Mouse (Mus musculus) midbrain, embryonic 13.5 days (tissue): ENCODE data around the gene Akain1. TPM values are rescaled to one million over a fixed set of nuclear protein-coding genes. Genes with fewer than 3 reads are reported as not detected.
A peak's percentile ranks its signal among the peaks of the same experiment; 100 is the strongest.

Experiments used
- ATAC-seq: fragments of 200-750 bp; cut with Nextera tagmentation; 2 replicates; pipeline ENCODE4 v1.8.0; 2017; ENCODE audit warnings: mild to moderate bottlenecking, moderate TSS enrichment, moderate library complexity
- H3K27ac ChIP-seq: fragments of 300-500 bp; sonication (generic); 2 replicates; pipeline ENCODE4 v1.5.1; 2015; ENCODE audit warnings: inconsistent platforms, mild to moderate bottlenecking, moderate library complexity
- H3K27me3 ChIP-seq: fragments of 300-500 bp; sonication (generic); 2 replicates; pipeline ENCODE4 v1.6.1; 2015; ENCODE audit warnings: mild to moderate bottlenecking, inconsistent platforms
- H3K36me3 ChIP-seq: fragments of 300-500 bp; sonication (generic); 2 replicates; pipeline ENCODE4 v1.6.1; 2015; ENCODE audit warnings: mild to moderate bottlenecking, inconsistent platforms
- H3K4me1 ChIP-seq: fragments of 300-500 bp; sonication (generic); replicated peaks from 2 replicates; pipeline ENCODE4 v1.6.1; 2015; ENCODE audit warnings: inconsistent platforms
- H3K4me2 ChIP-seq: fragments of 300-500 bp; sonication (generic); replicated peaks from 2 replicates; pipeline ENCODE4 v1.6.1; 2015; ENCODE audit warnings: moderate library complexity, mild to moderate bottlenecking, inconsistent platforms
- H3K4me3 ChIP-seq: fragments of 300-500 bp; sonication (generic); replicated peaks from 2 replicates; pipeline ENCODE4 v1.5.1; 2015; ENCODE audit warnings: mild to moderate bottlenecking, inconsistent platforms
- H3K9ac ChIP-seq: fragments of 300-500 bp; sonication (generic); replicated peaks from 2 replicates; pipeline ENCODE4 v1.6.1; 2015; ENCODE audit warnings: mild to moderate bottlenecking, inconsistent platforms
- H3K9me3 ChIP-seq: fragments of 300-500 bp; sonication (generic); 2 replicates; pipeline ENCODE4 v1.6.1; 2016; ENCODE audit warnings: mild to moderate bottlenecking, inconsistent platforms
- WGBS: fragments of 180-500 bp; shearing (Covaris S2); methylation state at CpG from one replicate; pipeline ENCODE4 v1.1.7; 2015; 5-methylcytosine and 5-hydroxymethylcytosine counted together
- polyA plus RNA-seq: library from polyadenylated mRNA; unstranded; fragments of >200 nt; fragmentation: Nextera tagmentation; extraction: Ambion mirVana; gene quantifications from 2 replicates; pipeline ENCODE4 v1.2.1, GENCODE M21; 2015

Akain1 gene
- polyA plus RNA-seq, 1 experiment from 2014 or later: 0.26 TPM

GRCm38 (mm10) chr17:69487884-69488283 is 48.8 kb downstream of the Akain1 start:
- Histone ChIP-seq H3K27ac (no peak overlapping the region), H3K4me3 (no peak overlapping the region), H3K36me3 (no peaks in the 10 kb centered on the region), H3K9me3 (no peaks in the 10 kb centered on the region), H3K4me1 (no peaks in the 10 kb centered on the region), H3K27me3 (no peaks in the 10 kb centered on the region), H3K9ac (no peak overlapping the region), H3K4me2 (no peak overlapping the region)
- 85% methylated on average over 6 of the region's 6 CpGs for WGBS
- 0 out of 2 replicates have a peak, but pooled peaks have one; percentile 58 for ATAC-seq

- Histone ChIP-seq H3K4me2 (no peak overlapping the region), H3K9me3 (no peaks in the 10 kb centered on the region), H3K27me3 (no peaks in the 10 kb centered on the region), H3K4me1 (no peaks in the 10 kb centered on the region), H3K27ac (no peak overlapping the region), H3K36me3 (no peaks in the 10 kb centered on the region), H3K4me3 (no peak overlapping the region), H3K9ac (no peak overlapping the region)
- no peak for ATAC-seq
- 94% methylated on average over 5 of the region's 5 CpGs for WGBS
Observed at GRCm38 (mm10) chr17:69488826-69489225, 49.7 kb downstream of the Akain1 start.

GRCm38 (mm10) chr17:69492368-69492767 is 53.2 kb downstream of the Akain1 start:
- Histone ChIP-seq H3K4me3 (no peak overlapping the region), H3K27ac (no peak overlapping the region), H3K4me1 (no peaks in the 10 kb centered on the region), H3K36me3 (no peaks in the 10 kb centered on the region), H3K27me3 (no peaks in the 10 kb centered on the region), H3K9ac (no peak overlapping the region), H3K9me3 (no peaks in the 10 kb centered on the region), H3K4me2 (no peak overlapping the region)
- WGBS: 78% methylated on average over 6 of the region's 6 CpGs
- ATAC-seq: no peak

DNA sequence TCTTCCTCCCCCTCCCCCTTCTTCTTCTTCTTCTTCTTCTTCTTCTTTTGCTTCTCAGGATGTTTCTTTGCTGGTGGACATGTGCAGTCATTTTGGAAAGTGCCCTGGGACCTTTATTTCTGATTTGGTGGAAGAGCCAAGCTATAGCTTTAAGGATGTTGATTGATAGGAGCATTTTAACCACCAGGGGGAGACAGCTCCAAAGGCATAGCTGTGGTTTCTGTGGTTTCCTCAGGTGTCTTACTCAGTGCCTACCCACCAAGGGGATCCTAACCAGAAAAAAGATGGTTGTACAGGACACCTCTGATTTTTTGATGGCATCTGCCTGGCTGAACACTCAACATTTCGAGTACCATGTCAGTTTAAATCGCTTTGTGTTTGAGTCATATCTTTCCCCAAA is 56.4 kb downstream of the Akain1 start:
- H3K4me2 ChIP-seq: no peak overlapping the region
- H3K27me3 ChIP-seq: no peaks in the 10 kb centered on the region
- WGBS: 56% methylated on average over 2 of the region's 2 CpGs
- H3K36me3 ChIP-seq: no peaks in the 10 kb centered on the region
- no peak overlapping the region for H3K9ac ChIP-seq
- peaks cover 7% of the 10 kb centered on the region; the same call in 1 of the 2 replicates for H3K4me1 ChIP-seq
- no peak overlapping the region for H3K4me3 ChIP-seq
- ATAC-seq: no peak
- no peaks in the 10 kb centered on the region for H3K9me3 ChIP-seq
- H3K27ac ChIP-seq: no peak overlapping the region

DNA sequence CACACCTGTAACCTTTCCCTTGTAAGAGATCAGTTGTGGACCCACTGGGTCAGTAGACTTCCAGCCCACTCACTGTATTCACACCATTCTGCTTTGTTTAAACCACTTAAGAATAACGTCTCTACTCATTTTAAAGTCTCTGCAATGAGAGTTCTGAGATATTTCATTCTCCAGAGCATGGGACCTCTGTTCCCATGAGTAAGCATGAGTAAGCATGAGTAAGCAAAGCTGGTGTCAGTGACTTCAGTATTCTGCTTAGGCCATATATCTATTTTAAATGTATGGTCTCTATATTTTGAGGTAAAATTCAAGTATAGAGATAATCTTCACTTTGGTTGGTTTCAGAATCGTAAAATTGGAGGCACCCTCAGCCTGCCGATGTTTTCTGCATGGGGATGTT is 57.0 kb downstream of the Akain1 start:
- Histone ChIP-seq H3K4me1 (peaks cover 7% of the 10 kb centered on the region; the same call in 1 of the 2 replicates), H3K9me3 (no peaks in the 10 kb centered on the region), H3K27me3 (no peaks in the 10 kb centered on the region), H3K4me3 (no peak overlapping the region), H3K27ac (no peak overlapping the region), H3K36me3 (no peaks in the 10 kb centered on the region), H3K4me2 (no peak overlapping the region), H3K9ac (no peak overlapping the region)
- ATAC-seq: no peak
- WGBS: 96% methylated on average over 3 of the region's 3 CpGs

DNA sequence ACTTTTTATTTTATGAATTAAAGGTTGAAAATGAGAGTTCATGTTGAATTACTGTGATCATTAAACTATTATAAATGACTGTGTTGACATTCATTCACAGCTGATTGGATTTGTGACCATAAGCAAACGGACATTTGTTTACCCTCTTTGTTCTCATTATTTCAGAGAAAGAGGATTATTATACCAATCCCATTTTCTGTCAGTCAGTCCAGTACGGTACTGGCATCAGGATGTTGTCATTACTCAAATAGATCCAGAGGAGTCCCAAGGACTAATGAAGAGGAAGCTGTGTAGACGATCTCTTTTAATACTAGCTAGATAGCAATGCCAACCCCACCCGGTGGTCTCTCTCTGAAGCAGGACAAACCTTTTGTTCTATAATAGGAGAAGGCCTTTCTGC is 58.2 kb downstream of the Akain1 start:
- Histone ChIP-seq H3K36me3 (no peaks in the 10 kb centered on the region), H3K9ac (no peak overlapping the region), H3K27me3 (no peaks in the 10 kb centered on the region), H3K9me3 (no peaks in the 10 kb centered on the region), H3K4me3 (no peak overlapping the region), H3K4me2 (no peak overlapping the region), H3K27ac (no peak overlapping the region), H3K4me1 (peaks cover 7% of the 10 kb centered on the region; the same call in 1 of the 2 replicates)
- no peak for ATAC-seq
- 70% methylated on average over 4 of the region's 4 CpGs for WGBS

DNA sequence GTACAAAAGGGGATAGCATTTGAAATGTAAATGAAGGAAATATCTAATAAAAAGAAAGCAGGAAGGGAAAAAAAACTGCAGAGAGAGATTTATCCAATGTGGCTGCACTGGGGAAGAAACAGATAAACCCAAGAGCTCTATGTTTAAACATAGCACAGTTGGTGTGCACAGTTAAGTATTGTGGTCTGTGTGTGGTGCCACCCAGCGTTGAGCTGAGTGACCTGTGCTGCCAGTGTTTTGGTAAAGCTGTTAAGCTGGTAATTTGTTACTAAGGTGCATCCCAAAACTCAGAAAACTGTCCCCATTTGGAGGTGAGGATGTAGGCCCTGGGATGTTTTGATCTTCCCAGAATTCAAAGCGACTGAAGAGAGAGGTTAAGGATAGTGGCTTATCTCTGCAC is 59.8 kb downstream of the Akain1 start:
- no peaks in the 10 kb centered on the region for H3K36me3 ChIP-seq
- 43% methylated on average over 2 of the region's 2 CpGs for WGBS
- H3K9ac ChIP-seq: no peak overlapping the region
- H3K4me2 ChIP-seq: no peak overlapping the region
- 0 out of 2 replicates have a peak, but pooled peaks cover 2% of the 10 kb centered on the region for H3K9me3 ChIP-seq
- no peaks in the 10 kb centered on the region for H3K27me3 ChIP-seq
- H3K4me3 ChIP-seq: no peak overlapping the region
- H3K4me1 ChIP-seq: peaks cover 7% of the 10 kb centered on the region; the same call in 1 of the 2 replicates
- no peak overlapping the region for H3K27ac ChIP-seq
- 0 out of 2 replicates have a peak, but pooled peaks have one; percentile 18 for ATAC-seq

- peak; percentile 82 for ATAC-seq
- peaks cover 7% of the 10 kb centered on the region; the same call in 1 of the 2 replicates for H3K4me1 ChIP-seq
- H3K36me3 ChIP-seq: no peaks in the 10 kb centered on the region
- no peak overlapping the region for H3K27ac ChIP-seq
- no peak overlapping the region for H3K9ac ChIP-seq
- H3K9me3 ChIP-seq: 0 out of 2 replicates have a peak, but pooled peaks cover 2% of the 10 kb centered on the region
- no peak overlapping the region for H3K4me3 ChIP-seq
- no peaks in the 10 kb centered on the region for H3K27me3 ChIP-seq
- H3K4me2 ChIP-seq: peak overlapping the region; percentile 22; the same call in 1 of the 2 replicates
- 21% methylated on average over 5 of the region's 6 CpGs for WGBS
Observed at GRCm38 (mm10) chr17:69499441-69499840, 60.3 kb downstream of the Akain1 start.

- 42% methylated on average over 3 of the region's 3 CpGs for WGBS
- no peaks in the 10 kb centered on the region for H3K27me3 ChIP-seq
- no peak overlapping the region for H3K9ac ChIP-seq
Observed at GRCm38 (mm10) chr17:69506070-69506469, 66.9 kb downstream of the Akain1 start.

DNA sequence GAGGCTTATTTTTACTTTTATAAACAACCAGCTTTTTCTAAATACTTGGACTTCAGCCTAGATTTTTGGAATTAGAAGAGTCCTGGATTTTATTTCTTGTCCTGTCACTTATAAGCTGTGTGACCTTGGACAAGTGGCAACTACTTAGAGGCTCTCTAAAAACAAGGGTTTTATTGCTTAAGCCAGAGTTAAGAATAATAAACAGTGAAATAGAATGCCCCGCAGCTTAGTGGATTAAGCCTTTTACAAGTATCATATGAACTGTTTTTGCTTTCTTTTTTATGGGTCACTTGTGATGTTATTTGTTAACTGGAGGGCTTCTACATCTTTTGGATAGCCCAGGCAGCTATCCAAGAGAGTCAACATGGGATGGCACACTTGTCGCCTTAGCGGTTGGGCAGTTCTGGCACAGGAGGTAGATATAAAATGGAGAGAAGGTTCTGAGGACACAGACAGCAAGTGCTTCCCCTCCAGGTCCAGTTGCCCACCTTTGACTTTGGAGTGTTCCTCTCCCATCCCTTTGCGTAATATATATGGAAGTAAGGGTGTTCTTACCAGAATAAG is 77.3 kb downstream of the Akain1 start:
- no peaks in the 10 kb centered on the region for H3K9me3 ChIP-seq
- H3K27ac ChIP-seq: no peak overlapping the region
- H3K4me1 ChIP-seq: no peaks in the 10 kb centered on the region
- no peak overlapping the region for H3K9ac ChIP-seq
- no peak overlapping the region for H3K4me2 ChIP-seq
- WGBS: 92% methylated on average over 4 of the region's 4 CpGs
- H3K36me3 ChIP-seq: no peaks in the 10 kb centered on the region
- no peak for ATAC-seq
- no peak overlapping the region for H3K4me3 ChIP-seq
- no peaks in the 10 kb centered on the region for H3K27me3 ChIP-seq

More at GRCm38 (mm10) chr17:69506070-69506469, 66.9 kb downstream of the Akain1 start:
- Histone ChIP-seq H3K9me3 (0 out of 2 replicates have a peak, but pooled peaks cover 2% of the 10 kb centered on the region), H3K4me1 (no peaks in the 10 kb centered on the region), H3K4me2 (no peak overlapping the region), H3K27ac (no peak overlapping the region), H3K4me3 (no peak overlapping the region), H3K36me3 (no peaks in the 10 kb centered on the region)
- no peak for ATAC-seq

DNA sequence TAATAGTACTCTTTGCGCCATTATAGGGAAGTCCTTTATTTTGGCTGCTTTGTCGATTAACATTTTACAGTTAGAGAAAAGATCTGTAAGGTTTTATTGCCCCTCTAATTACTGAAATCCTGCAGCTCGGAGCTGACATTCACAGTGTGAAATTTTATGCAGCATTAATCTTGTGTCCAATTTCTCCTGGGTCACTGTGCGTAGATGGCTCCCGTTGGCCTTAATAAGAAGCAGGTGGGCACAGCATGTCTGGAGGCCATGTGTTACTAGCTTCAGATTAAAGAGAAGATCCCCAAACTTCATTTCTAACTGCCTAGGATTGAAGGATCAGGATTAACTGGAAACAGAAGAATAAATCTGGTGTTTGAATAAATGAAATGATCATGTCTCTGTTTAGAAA is 92.3 kb downstream of the Akain1 start:
- Histone ChIP-seq H3K4me3 (no peak overlapping the region), H3K36me3 (no peaks in the 10 kb centered on the region), H3K9me3 (no peaks in the 10 kb centered on the region), H3K27ac (no peak overlapping the region), H3K9ac (no peak overlapping the region), H3K4me2 (no peak overlapping the region), H3K4me1 (no peaks in the 10 kb centered on the region), H3K27me3 (no peaks in the 10 kb centered on the region)
- WGBS: 61% methylated on average over 5 of the region's 5 CpGs
- no peak for ATAC-seq
